Comparison of ENCODE assay signal across 8 mouse cellular contexts in genomic region chr12:51377888-51378190, GRCm38 (mm10). TPM values are rescaled to one million over a fixed set of nuclear protein-coding genes. Genes with fewer than 3 reads are reported as not detected.
DNase-seq lines count a peak whose midpoint lies in the region; ATAC-seq and TF ChIP-seq lines count a peak whose summit lies in the region.

No protein-coding gene starts in this region.

- no peak for ATAC-seq in heart, embryonic 12.5 days (ENCODE audit: insufficient number of reproducible peaks, low FRiP score)
- ATAC-seq in forebrain, embryonic 16.5 days = no peak
- ATAC-seq in liver, postnatal 0 days = no peak

- no peak for TF ChIP-seq EP300 in liver, postnatal 0 days (IDR thresholded peaks at IDR 0.05; ENCODE audit: low read depth)

- WGBS in heart, embryonic 12.5 days = 10% methylated on average over 6 of the region's 6 CpGs
- 23% methylated on average over 6 of the region's 6 CpGs for WGBS in forebrain, embryonic 16.5 days
- 7% methylated on average over 6 of the region's 6 CpGs for WGBS in liver, postnatal 0 days (ENCODE audit: insufficient replicate concordance)

- no peaks in the 10 kb centered on the region for H3K27me3 ChIP-seq in heart, embryonic 12.5 days (replicated peaks)
- no peaks in the 10 kb centered on the region for H3K27me3 ChIP-seq in E14TG2a.4 (ENCODE audit: insufficient read depth, low read length)
- H3K27me3 ChIP-seq in forebrain, embryonic 16.5 days (replicated peaks; ENCODE audit: control insufficient read depth, insufficient read depth, low read length) = no peaks in the 10 kb centered on the region
- H3K27me3 ChIP-seq in liver, postnatal 0 days (ENCODE audit: insufficient read depth, low read length) = no peaks in the 10 kb centered on the region

- H3K27ac ChIP-seq in heart, embryonic 12.5 days (ENCODE audit: poor library complexity, severe bottlenecking) = peak overlapping the region; percentile 83; the same call in 1 of the 2 replicates
- H3K27ac ChIP-seq in forebrain, embryonic 16.5 days (ENCODE audit: low read length) = peak overlapping the region; percentile 85
- H3K27ac ChIP-seq in liver, postnatal 0 days (ENCODE audit: low read depth) = peak overlapping the region; percentile 94

- DNase-seq in heart, adult 11 months = no peak
- DNase-seq in liver, postnatal 0 days = no peak
- no peak for DNase-seq in spleen, postnatal 14 days (ENCODE audit: low spot score in 2 of 2)
- DNase-seq in frontal cortex, postnatal 36 days (ENCODE audit: low spot score in 2 of 2) = no peak
- no peak for DNase-seq in thymus, postnatal 4 days

- no peaks in the 10 kb centered on the region for H3K9me3 ChIP-seq in heart, embryonic 12.5 days (replicated peaks)
- H3K9me3 ChIP-seq in E14TG2a.4 (ENCODE audit: low read length) = no peaks in the 10 kb centered on the region
- no peaks in the 10 kb centered on the region for H3K9me3 ChIP-seq in forebrain, embryonic 16.5 days (ENCODE audit: control insufficient read depth, low read length)
- no peaks in the 10 kb centered on the region for H3K9me3 ChIP-seq in liver, postnatal 0 days (ENCODE audit: low read length)

- H3K9ac ChIP-seq in heart, embryonic 12.5 days = peak overlapping the region; percentile 82
- H3K9ac ChIP-seq in forebrain, embryonic 16.5 days (replicated peaks; ENCODE audit: low read depth, low read length) = peak overlapping the region; percentile 87
- H3K9ac ChIP-seq in liver, postnatal 0 days (replicated peaks) = peak overlapping the region; percentile 91

- H3K36me3 ChIP-seq in heart, embryonic 12.5 days = peaks cover 19% of the 10 kb centered on the region
- H3K36me3 ChIP-seq in E14TG2a.4 (ENCODE audit: insufficient read depth, low read length) = peaks cover 31% of the 10 kb centered on the region
- peaks cover 11% of the 10 kb centered on the region for H3K36me3 ChIP-seq in forebrain, embryonic 16.5 days (ENCODE audit: control insufficient read depth, insufficient read depth)
- H3K36me3 ChIP-seq in liver, postnatal 0 days (replicated peaks; ENCODE audit: insufficient read depth, low read length) = peaks cover 22% of the 10 kb centered on the region

- H3K4me3 ChIP-seq in heart, embryonic 12.5 days = peak overlapping the region; percentile 87
- peak overlapping the region; percentile 88 for H3K4me3 ChIP-seq in E14TG2a.4 (replicated peaks; ENCODE audit: low read length)
- peak overlapping the region; percentile 76 for H3K4me3 ChIP-seq in forebrain, embryonic 16.5 days (replicated peaks; ENCODE audit: low read length)
- peak overlapping the region; percentile 87 for H3K4me3 ChIP-seq in liver, postnatal 0 days (ENCODE audit: low read depth, low read length)

- H3K4me2 ChIP-seq in heart, embryonic 12.5 days = peak overlapping the region; percentile 75
- H3K4me2 ChIP-seq in forebrain, embryonic 16.5 days (ENCODE audit: low read length) = peak overlapping the region; percentile 81
- peak overlapping the region; percentile 77 for H3K4me2 ChIP-seq in liver, postnatal 0 days (ENCODE audit: low read depth, low read length)

- H3K4me1 ChIP-seq in heart, embryonic 12.5 days (replicated peaks) = no peaks in the 10 kb centered on the region
- H3K4me1 ChIP-seq in E14TG2a.4 (replicated peaks; ENCODE audit: low read depth, low read length) = peaks cover 3% of the 10 kb centered on the region; the same call in 1 of the 2 replicates
- H3K4me1 ChIP-seq in forebrain, embryonic 16.5 days (replicated peaks; ENCODE audit: control insufficient read depth, insufficient read depth, low read length) = no peaks in the 10 kb centered on the region
- no peaks in the 10 kb centered on the region for H3K4me1 ChIP-seq in liver, postnatal 0 days (ENCODE audit: insufficient read depth)

- TF ChIP-seq CTCF in E14TG2a.4 (conservative IDR thresholded peaks at IDR 0.05; ENCODE audit: low read length) = no peak
- TF ChIP-seq CTCF in liver, postnatal 0 days (IDR thresholded peaks at IDR 0.05; ENCODE audit: low read depth) = no peak

RNA-seq across cellular contexts. Expression of gene Scfd1, which starts 0.5 kb away (rescaled TPM):
- polyA plus RNA-seq in heart, embryonic 12.5 days (2016; fragmentation: Nextera tagmentation; extraction: Ambion mirVana) = 64.8 and 67.5 TPM in 2 replicates
- 60.6 and 62.2 TPM in 2 replicates for polyA plus RNA-seq in forebrain, embryonic 16.5 days (2015; fragmentation: Nextera tagmentation; extraction: Ambion mirVana)
- polyA plus RNA-seq in liver, postnatal 0 days (2015; fragmentation: Nextera tagmentation; extraction: Ambion mirVana) = 29.4 and 30.8 TPM in 2 replicates

RNA-seq across cellular contexts. Expression of gene G2e3, which starts 30.0 kb away (rescaled TPM):
- polyA plus RNA-seq in heart, embryonic 12.5 days (2016; fragmentation: Nextera tagmentation; extraction: Ambion mirVana) = 22.6 and 25.0 TPM in 2 replicates
- 34.1 and 44.0 TPM in 2 replicates for polyA plus RNA-seq in forebrain, embryonic 16.5 days (2015; fragmentation: Nextera tagmentation; extraction: Ambion mirVana)
- 5.2 and 6.8 TPM in 2 replicates for polyA plus RNA-seq in liver, postnatal 0 days (2015; fragmentation: Nextera tagmentation; extraction: Ambion mirVana)
